Mouse (Mus musculus): ENCODE data around the gene Cenpt. TPM values are rescaled to one million over a fixed set of nuclear protein-coding genes. Genes with fewer than 3 reads are reported as not detected.
A peak's percentile ranks its signal among the peaks of the same experiment; 100 is the strongest.

Cenpt gene
- polyA plus RNA-seq, 1 experiment from 2014 or later = 30.1 TPM

DNA sequence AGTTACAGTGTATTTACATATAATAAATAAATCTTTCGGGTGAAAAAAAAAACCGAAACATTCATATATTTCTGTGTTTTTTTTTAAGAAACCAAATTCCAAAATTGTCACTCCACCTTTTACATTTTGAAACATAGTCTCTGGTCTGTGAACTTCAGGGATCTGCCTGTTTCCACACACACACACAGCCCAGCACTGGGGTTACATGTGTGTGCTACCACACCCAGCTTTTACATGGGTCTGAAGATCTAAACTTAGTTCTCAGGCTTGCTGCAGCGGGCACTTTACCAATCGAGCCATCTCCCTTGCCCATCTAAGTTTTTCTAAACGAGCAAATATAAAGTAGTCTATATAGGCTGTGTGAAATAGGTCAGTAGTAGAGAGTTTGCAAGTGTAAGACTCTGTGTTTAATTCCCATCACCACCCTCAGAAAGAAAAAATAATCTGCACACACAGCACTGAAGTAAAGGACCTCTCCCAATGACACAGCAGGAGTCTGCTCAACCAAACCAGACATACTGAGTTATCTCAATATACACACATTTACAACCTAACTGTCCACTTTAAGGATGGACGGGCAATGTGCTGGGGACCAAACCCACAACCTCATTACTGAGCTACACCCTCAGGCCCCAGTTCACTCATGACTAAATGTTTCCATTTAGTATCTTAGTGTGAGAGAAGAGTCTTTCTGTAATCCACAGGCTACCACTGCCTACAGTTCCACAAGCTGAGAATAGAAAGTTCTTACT, 51.7 kb downstream of the Cenpt start:
- Histone ChIP-seq H3K4me3 (no peak overlapping the region), H3K9me3 (replicated peaks) (no peaks in the 10 kb centered on the region), H3K9ac (no peak overlapping the region), H3K4me2 (no peak overlapping the region), H3K36me3 (peaks cover 10% of the 10 kb centered on the region), H3K4me1 (replicated peaks) (peaks cover 22% of the 10 kb centered on the region), H3K27ac (no peak overlapping the region), H3K27me3 (peaks cover 12% of the 10 kb centered on the region; the same call in 1 of the 2 replicates)
- WGBS = 84% methylated on average over 6 of the region's 6 CpGs
- no peak for ATAC-seq (replicated peaks; ENCODE audit: insufficient number of reproducible peaks, insufficient read depth, low FRiP score, low read depth)

DNA sequence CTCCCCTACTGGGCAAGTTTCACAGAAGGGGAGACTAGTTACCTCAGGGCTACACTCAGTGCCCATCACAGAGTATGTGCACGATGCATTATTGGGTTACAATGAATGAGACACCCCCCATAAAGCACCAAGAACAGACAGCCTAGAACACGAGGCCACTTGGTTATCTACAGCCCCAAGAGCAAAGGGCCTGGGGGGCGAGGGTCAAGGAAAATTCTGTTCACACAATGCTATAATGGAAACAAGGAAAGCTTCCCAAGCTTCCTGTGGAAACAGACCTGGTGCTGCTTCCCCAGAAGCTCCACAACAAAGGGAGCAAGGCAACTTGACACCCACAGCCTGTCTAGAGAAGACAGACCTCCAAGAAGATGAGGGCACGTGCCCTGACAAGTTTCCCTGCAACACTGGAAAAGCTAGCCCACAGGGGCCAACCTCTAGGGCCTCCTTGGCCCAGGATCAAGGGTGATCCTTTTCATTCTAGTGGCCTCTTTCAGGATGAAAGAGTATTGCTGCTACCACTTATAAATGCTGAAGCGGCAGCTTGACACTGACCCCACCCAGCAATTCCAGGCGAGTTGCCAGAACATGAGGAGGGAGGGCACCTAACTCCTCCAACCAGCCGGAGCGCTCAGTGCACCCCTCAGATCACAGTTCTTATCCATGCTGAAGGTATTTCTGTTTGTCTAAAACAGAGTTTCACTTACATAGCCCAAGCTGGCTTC, 53.8 kb downstream of the Cenpt start:
- Histone ChIP-seq H3K27me3 (peaks cover 22% of the 10 kb centered on the region; the same call in 1 of the 2 replicates), H3K27ac (peak overlapping the region; percentile 74), H3K4me2 (peak overlapping the region; percentile 29), H3K4me3 (no peak overlapping the region), H3K36me3 (no peaks in the 10 kb centered on the region), H3K9ac (no peak overlapping the region), H3K4me1 (replicated peaks) (peaks cover 22% of the 10 kb centered on the region), H3K9me3 (replicated peaks) (no peaks in the 10 kb centered on the region)
- WGBS = 25% methylated on average over 8 of the region's 8 CpGs
- ATAC-seq (replicated peaks; ENCODE audit: insufficient number of reproducible peaks, insufficient read depth, low FRiP score, low read depth) = peak; percentile 71

DNA sequence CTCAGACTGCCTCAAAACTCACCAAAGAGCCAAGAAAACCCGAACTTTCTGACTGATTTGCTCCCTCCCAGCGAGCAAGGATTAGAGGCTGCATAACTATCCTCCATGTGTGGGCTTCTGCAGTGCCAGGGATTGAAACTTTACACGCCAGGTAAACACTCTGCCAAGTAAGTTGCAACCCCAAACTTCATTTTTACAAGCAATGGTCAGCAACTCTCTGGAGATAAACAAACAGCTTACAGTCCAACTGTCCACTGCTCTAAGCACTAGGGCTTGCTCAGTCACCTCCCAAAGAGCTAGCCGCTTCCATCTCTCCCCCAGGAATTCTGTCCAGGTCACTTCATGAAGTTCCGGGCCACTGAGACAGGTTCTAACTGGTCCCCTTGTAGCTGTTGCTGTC, 54.7 kb downstream of the Cenpt start:
- Histone ChIP-seq H3K9me3 (replicated peaks) (no peaks in the 10 kb centered on the region), H3K9ac (no peak overlapping the region), H3K4me2 (no peak overlapping the region), H3K27ac (no peak overlapping the region), H3K4me3 (no peak overlapping the region), H3K27me3 (peaks cover 22% of the 10 kb centered on the region; the same call in 1 of the 2 replicates), H3K36me3 (no peaks in the 10 kb centered on the region), H3K4me1 (replicated peaks) (peaks cover 22% of the 10 kb centered on the region)
- ATAC-seq (replicated peaks; ENCODE audit: insufficient number of reproducible peaks, insufficient read depth, low FRiP score, low read depth) = no peak
- 88% methylated on average over 5 of the region's 5 CpGs for WGBS

DNA sequence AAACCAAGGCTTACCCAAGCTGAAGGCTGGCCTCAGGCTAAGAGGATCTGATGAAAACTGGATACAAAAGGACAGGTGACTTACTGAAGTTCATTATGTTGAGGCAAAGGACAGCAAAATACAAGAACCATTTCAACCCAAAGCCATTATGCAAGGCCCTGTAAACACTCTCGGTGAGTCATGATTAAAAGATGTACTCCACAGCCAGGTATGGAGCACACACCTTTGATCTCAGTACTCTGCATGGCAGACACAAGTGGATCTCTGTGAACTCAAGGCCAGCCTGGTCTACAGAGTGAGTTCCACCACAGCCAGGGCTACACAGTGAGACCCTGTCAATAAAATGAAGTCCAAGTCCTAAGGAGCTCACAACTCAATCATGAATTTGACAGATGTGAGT, 57.3 kb downstream of the Cenpt start:
- no peaks in the 10 kb centered on the region for H3K9me3 ChIP-seq (replicated peaks)
- peaks cover 19% of the 10 kb centered on the region; the same call in 1 of the 2 replicates for H3K27me3 ChIP-seq
- no peak overlapping the region for H3K4me3 ChIP-seq
- H3K4me2 ChIP-seq = no peak overlapping the region
- 78% methylated on average over 1 of the region's 1 CpGs for WGBS
- H3K36me3 ChIP-seq = no peaks in the 10 kb centered on the region
- no peak overlapping the region for H3K27ac ChIP-seq
- no peak overlapping the region for H3K9ac ChIP-seq
- no peak for ATAC-seq (replicated peaks; ENCODE audit: insufficient number of reproducible peaks, insufficient read depth, low FRiP score, low read depth)
- H3K4me1 ChIP-seq (replicated peaks) = peaks cover 22% of the 10 kb centered on the region

Other genes with a start within 250 kb of the Cenpt start
- 27.9 and 36.5 TPM in 2 replicates for gene Ripor1, start 248.0 kb downstream of the Cenpt start, polyA plus RNA-seq (2015; fragmentation: Nextera tagmentation; extraction: Ambion mirVana)
- gene Ctcf, start 216.7 kb downstream of the Cenpt start, polyA plus RNA-seq (2015; fragmentation: Nextera tagmentation; extraction: Ambion mirVana) = 64.5 and 77.1 TPM in 2 replicates
- 0.24 and 0.29 TPM in 2 replicates for gene Agrp, start 215.9 kb downstream of the Cenpt start, polyA plus RNA-seq (2015; fragmentation: Nextera tagmentation; extraction: Ambion mirVana)
- gene Carmil2, start 167.0 kb downstream of the Cenpt start, polyA plus RNA-seq (2015; fragmentation: Nextera tagmentation; extraction: Ambion mirVana) = 0.26 and 2.4 TPM in 2 replicates
- 33.7 and 43.3 TPM in 2 replicates for gene Acd, start 152.2 kb downstream of the Cenpt start, polyA plus RNA-seq (2015; fragmentation: Nextera tagmentation; extraction: Ambion mirVana)
- 13.8 and 13.9 TPM in 2 replicates for gene Pard6a, start 152.1 kb downstream of the Cenpt start, polyA plus RNA-seq (2015; fragmentation: Nextera tagmentation; extraction: Ambion mirVana)
- not detected in 2 replicates for gene 4933405L10Rik, start 145.6 kb downstream of the Cenpt start, polyA plus RNA-seq (2015; fragmentation: Nextera tagmentation; extraction: Ambion mirVana)
- gene Enkd1, start 145.1 kb downstream of the Cenpt start, polyA plus RNA-seq (2015; fragmentation: Nextera tagmentation; extraction: Ambion mirVana) = 9.8 and 12.7 TPM in 2 replicates
- 9.4 and 10.1 TPM in 2 replicates for gene Gfod2, start 94.6 kb downstream of the Cenpt start, polyA plus RNA-seq (2015; fragmentation: Nextera tagmentation; extraction: Ambion mirVana)
- 8.1 and 11.0 TPM in 2 replicates for gene Ranbp10, start 25.9 kb downstream of the Cenpt start, polyA plus RNA-seq (2015; fragmentation: Nextera tagmentation; extraction: Ambion mirVana)
- 0.06 and 0.29 TPM in 2 replicates for gene Tsnaxip1, start 25.5 kb downstream of the Cenpt start, polyA plus RNA-seq (2015; fragmentation: Nextera tagmentation; extraction: Ambion mirVana)
- gene Thap11, start 1.9 kb upstream of the Cenpt start, polyA plus RNA-seq (2015; fragmentation: Nextera tagmentation; extraction: Ambion mirVana) = 44.7 and 52.5 TPM in 2 replicates
- 154 and 173 TPM in 2 replicates for gene Nutf2, start 7.3 kb upstream of the Cenpt start, polyA plus RNA-seq (2015; fragmentation: Nextera tagmentation; extraction: Ambion mirVana)
- gene Edc4, start 27.6 kb upstream of the Cenpt start, polyA plus RNA-seq (2015; fragmentation: Nextera tagmentation; extraction: Ambion mirVana) = 25.3 and 34.7 TPM in 2 replicates
- gene Nrn1l, start 40.3 kb upstream of the Cenpt start, polyA plus RNA-seq (2015; fragmentation: Nextera tagmentation; extraction: Ambion mirVana) = 0.73 and 0.80 TPM in 2 replicates
- gene Pskh1, start 47.2 kb upstream of the Cenpt start, polyA plus RNA-seq (2015; fragmentation: Nextera tagmentation; extraction: Ambion mirVana) = 19.5 and 25.8 TPM in 2 replicates
- 0.84 and 0.85 TPM in 2 replicates for gene Ctrl, start 80.6 kb upstream of the Cenpt start, polyA plus RNA-seq (2015; fragmentation: Nextera tagmentation; extraction: Ambion mirVana)
- 59.4 and 93.4 TPM in 2 replicates for gene Psmb10, start 85.2 kb upstream of the Cenpt start, polyA plus RNA-seq (2015; fragmentation: Nextera tagmentation; extraction: Ambion mirVana)
- 1.3 and 1.7 TPM in 2 replicates for gene Lcat, start 90.1 kb upstream of the Cenpt start, polyA plus RNA-seq (2015; fragmentation: Nextera tagmentation; extraction: Ambion mirVana)
- gene Slc12a4, start 112.8 kb upstream of the Cenpt start, polyA plus RNA-seq (2015; fragmentation: Nextera tagmentation; extraction: Ambion mirVana) = 34.1 and 44.5 TPM in 2 replicates
- gene Dpep3, start 126.2 kb upstream of the Cenpt start, polyA plus RNA-seq (2015; fragmentation: Nextera tagmentation; extraction: Ambion mirVana) = not detected in 2 replicates
- 12.5 and 15.0 TPM in 2 replicates for gene Dus2, start 138.1 kb upstream of the Cenpt start, polyA plus RNA-seq (2015; fragmentation: Nextera tagmentation; extraction: Ambion mirVana)
- 0.29 TPM in 1 of 2 replicates, not detected in the other for gene Dpep2nb, start 152.7 kb upstream of the Cenpt start, polyA plus RNA-seq (2015; fragmentation: Nextera tagmentation; extraction: Ambion mirVana)
- gene Ddx28, start 158.6 kb upstream of the Cenpt start, polyA plus RNA-seq (2015; fragmentation: Nextera tagmentation; extraction: Ambion mirVana) = 10.6 and 11.6 TPM in 2 replicates
- gene Nfatc3, start 205.6 kb upstream of the Cenpt start, polyA plus RNA-seq (2015; fragmentation: Nextera tagmentation; extraction: Ambion mirVana) = 3.4 and 4.9 TPM in 2 replicates